Mouse (Mus musculus): ENCODE data around the gene Olfr740. TPM values are rescaled to one million over a fixed set of nuclear protein-coding genes. Genes with fewer than 3 reads are reported as not detected.

The Olfr740 gene
- not detected for polyA plus RNA-seq (2017; shearing (Covaris generic))

DNA sequence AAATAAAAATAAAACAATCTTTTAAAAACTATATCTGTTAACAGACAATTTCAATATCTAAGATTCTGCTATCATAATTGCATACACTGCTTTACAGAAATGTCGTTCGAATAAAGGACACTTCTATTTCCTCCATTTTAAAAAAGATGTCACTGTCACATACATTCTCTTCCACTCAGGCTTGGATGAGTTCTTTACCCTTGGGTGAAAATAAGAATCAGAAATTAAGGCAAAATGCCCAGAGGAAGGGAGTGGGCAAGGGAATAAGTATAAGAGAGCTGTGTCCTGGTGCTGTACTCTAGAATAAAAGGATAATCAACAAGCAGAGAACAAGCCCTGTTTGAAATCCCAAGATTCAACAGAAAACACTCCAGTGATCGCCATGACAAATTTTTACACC, at the start of gene Olfr740:
Gene Olfr740, plus strand, starts transcription at position 301 of the 400 bp plus-strand sequence.
- no peak for ATAC-seq

DNA sequence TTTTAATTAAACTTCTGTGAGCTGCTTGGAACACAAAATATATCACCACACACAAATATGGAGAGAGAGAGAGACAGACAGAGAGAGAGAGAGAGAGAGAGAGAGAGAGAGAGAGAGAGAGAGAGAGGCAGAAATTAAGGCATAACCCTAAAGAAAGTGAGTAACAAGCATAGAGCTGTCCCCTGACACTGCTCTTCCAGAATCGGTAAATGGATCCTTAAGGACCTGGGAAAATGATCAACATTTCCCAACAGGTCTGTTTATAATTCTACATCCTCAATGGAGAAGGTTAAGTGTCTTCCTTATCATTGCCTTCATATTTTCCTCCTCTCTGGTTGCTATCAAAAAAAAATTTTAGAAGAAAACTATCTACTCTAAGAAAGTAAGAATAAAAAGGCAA, 38.1 kb upstream of the Olfr740 start, which contains the start of gene Olfr738:
Gene Olfr738, plus strand, starts transcription at position 301 of the 400 bp plus-strand sequence.
- no peak for ATAC-seq

DNA sequence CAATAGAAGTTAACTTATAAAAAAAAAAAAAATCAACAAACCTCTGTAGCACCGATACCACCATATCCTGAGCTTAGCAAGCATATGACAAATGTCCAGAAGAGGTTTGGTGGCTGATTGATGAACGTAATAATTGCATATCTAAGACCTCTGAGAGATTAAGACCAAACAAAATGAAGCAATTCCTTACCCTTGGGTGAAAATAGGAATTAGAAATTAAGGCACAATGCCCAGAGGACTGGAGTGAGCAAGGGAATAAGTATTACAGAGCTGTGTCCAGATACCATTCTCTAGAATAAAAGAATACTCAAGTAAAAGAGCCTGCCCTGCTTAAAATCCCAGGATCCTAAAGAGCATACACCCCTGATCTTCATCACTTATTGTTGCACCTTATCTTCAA, 27.0 kb upstream of the Olfr740 start, which contains the start of gene Olfr739:
Gene Olfr739, plus strand, starts transcription at position 301 of the 400 bp plus-strand sequence.
- no peak for ATAC-seq

DNA sequence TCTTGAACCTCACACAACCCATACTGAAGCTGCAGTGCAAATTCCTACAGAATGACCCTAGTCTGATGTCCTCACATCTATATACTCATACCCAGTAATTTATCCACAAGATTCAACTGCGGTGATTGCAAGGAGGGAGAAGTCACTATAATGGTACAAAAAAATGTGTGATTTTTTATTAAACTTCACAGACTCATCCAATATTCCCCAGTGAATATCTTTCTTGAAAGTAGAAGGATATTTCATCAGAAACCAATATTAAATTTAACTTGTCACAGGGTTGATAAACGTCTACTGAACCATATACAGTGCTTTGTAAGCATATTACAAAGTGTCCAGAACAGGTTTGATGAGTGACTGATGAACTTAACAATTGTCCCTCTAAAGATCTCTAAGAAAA, 27.1 kb downstream of the Olfr740 start, which contains the start of gene Olfr741:
Gene Olfr741, plus strand, starts transcription at position 301 of the 400 bp plus-strand sequence.
- no peak for ATAC-seq

DNA sequence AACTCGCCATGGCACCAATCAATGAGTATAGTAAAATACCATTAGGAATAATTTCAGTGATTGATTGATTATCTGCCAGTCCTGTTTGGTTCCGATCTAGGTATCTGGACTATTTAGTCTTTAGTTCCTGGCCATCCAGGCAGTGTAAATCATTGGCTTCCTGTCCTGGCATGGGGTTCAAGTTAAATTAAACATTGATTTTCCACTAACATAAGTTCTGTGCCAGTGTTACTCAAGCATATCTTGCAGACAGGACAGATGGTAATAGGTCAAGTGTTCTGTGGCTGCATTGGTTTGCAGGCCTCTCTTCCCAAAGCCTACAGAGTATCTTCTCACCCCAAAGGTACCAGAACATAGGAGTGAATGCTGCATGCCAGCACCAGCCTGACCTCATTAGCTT, 33.1 kb downstream of the Olfr740 start:
- ATAC-seq = no peak

DNA sequence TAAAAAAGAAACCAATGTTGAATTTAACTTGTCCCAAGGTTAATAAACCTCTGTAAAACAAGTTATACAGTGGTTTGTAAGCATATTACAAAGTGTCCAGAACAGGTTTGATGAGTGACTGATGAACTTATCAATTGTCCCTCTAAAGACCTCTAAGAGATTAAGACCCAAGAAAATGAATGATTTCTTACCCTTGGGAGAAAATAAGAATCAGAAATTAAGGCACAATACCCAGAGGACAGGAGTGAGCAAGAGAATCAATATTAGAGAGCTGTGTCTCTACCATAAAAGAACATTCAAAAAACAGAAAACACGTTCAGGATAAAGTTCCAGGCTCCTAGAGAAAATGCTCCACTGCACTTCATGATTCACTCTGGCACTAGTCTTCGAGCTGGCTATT, 58.0 kb downstream of the Olfr740 start, which contains the start of gene Olfr742:
Gene Olfr742, plus strand, starts transcription at position 301 of the 400 bp plus-strand sequence.
- ATAC-seq = no peak

Other genes starting within 250 kb of the Olfr740 start
- not detected for gene Olfr731, start 203.7 kb upstream of the Olfr740 start, polyA plus RNA-seq (2017; shearing (Covaris generic))
- under 1 TPM in 1 of 2 experiments, not detected in 1; 0.17 TPM for gene Olfr732, start 161.3 kb upstream of the Olfr740 start, polyA plus RNA-seq (2017; shearing (Covaris generic))
- gene Olfr733, start 144.0 kb upstream of the Olfr740 start, polyA plus RNA-seq (2017; shearing (Covaris generic)) = under 1 TPM in 1 of 2 experiments, not detected in 1; 0.28 TPM
- not detected for gene Olfr734, start 118.8 kb upstream of the Olfr740 start, polyA plus RNA-seq (2017; shearing (Covaris generic))
- not detected for gene Olfr735, start 96.7 kb upstream of the Olfr740 start, polyA plus RNA-seq (2017; shearing (Covaris generic))
- not detected for gene Tlr11, start 87.6 kb upstream of the Olfr740 start, polyA plus RNA-seq (2017; shearing (Covaris generic))
- gene Olfr736, start 64.4 kb upstream of the Olfr740 start, polyA plus RNA-seq (2017; shearing (Covaris generic)) = not detected
- gene Olfr738, start 38.0 kb upstream of the Olfr740 start, polyA plus RNA-seq (2017; shearing (Covaris generic)) = not detected
- gene Olfr739, start 26.9 kb upstream of the Olfr740 start, polyA plus RNA-seq (2017; shearing (Covaris generic)) = not detected
- not detected for gene Olfr741, start 27.2 kb downstream of the Olfr740 start, polyA plus RNA-seq (2017; shearing (Covaris generic))
- gene Olfr742, start 58.1 kb downstream of the Olfr740 start, polyA plus RNA-seq (2017; shearing (Covaris generic)) = under 1 TPM in 1 of 2 experiments, not detected in 1; 0.25 TPM
- not detected for gene Olfr743, start 76.3 kb downstream of the Olfr740 start, polyA plus RNA-seq (2017; shearing (Covaris generic))
- not detected for gene Olfr744, start 169.3 kb downstream of the Olfr740 start, polyA plus RNA-seq (2017; shearing (Covaris generic))
- not detected for gene Olfr745, start 193.8 kb downstream of the Olfr740 start, polyA plus RNA-seq (2017; shearing (Covaris generic))
- gene Olfr746, start 201.5 kb downstream of the Olfr740 start, polyA plus RNA-seq (2017; shearing (Covaris generic)) = not detected
- not detected for gene Olfr747, start 247.7 kb downstream of the Olfr740 start, polyA plus RNA-seq (2017; shearing (Covaris generic))

All from activated CD4-positive, CD25-positive, alpha-beta regulatory T cell, adult 4 months (primary cell).